Mouse (Mus musculus): ENCODE measurements at regions not wholly inside any gene's neighbourhood (a gene's known extent, or its start where the extent isn't known, plus 50 kb on each side); places are given as distances from the start of the nearest gene placed in this dataset.

DNA sequence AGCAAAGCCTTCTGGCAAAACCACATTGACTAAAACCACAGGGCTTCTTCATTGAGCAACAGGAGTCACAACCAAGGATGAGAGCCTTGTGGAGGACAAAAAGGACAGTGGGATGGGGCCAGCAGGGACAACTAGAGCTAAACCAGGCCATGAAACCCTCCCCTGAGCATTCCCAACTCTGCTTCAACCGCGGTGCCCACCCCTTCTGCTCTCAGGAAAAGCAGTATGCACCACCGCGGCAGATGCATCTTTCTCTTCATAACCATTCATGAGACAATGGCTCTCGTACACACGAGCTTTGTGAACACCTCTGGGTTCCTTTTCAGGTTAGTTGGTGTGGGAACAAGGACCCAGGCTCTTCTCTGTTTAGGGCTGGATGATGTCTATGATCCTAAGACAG lies 166.0 kb upstream of the Lef1 start:
- intact Hi-C loops (cut with DNase I) = no loop called here
- DNase-seq (ENCODE audit: low spot score in 2 of 2) = no peak

DNA sequence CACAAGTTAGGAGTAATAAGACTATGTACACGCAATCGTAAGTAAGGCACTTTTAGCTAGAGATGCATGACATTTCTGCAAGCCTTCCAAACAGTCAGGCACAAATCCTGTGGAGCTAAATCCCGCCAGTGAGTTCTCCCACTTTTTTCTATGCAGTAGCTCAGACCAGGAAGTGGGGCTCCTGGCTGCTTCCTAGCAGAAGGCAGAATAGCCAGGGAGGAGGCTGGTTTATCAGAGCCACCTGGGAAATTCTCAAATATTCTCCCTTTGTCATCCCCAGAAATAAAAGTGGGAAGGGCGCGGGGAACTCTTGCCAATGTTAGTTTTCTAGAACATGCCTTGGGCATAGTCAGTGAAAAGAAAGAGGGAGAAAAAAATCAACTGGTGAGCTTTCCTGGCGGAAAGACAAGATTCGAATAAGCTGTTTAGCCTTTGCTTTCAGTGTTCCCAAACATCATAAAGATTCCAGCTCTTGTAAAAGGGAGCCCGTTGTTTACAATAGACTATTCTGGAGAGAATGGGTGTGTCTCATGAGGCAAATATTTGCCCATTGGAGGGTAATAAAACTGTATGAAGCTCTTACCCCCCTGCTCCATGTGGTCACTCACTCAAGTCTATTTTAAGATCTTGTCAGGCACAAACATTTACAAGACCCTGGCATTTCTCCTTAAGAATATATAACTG lies 167.2 kb upstream of the Lef1 start:
- intact Hi-C loops (cut with DNase I) = no loop called here

DNA sequence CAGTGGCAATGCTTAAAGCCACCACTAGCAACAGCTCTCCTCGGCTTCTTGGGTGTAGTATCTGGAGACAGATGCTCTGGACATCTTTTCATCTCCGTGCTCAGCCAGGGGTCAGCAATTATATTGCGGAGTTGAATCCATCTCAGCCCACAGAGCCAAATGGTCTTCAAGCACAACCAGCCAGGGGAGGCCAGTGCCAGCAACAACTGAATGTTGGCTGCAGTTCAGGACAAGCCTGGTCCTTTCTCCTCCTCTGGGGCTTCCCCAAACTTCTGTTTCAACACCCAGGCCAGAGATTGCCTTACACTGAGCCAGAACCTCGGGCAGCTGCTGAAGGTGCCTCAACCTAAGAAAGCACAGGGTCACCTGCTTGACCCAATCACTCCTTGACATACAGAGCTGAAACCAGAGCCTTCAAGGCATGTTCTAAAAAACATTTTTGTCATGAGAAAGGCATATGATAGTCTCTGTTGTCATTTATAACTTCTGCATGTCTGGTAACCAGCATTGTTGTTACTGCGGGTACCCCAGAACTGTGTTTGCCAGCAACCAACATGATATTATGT lies 169.9 kb upstream of the Lef1 start:
- intact Hi-C loops (cut with DNase I) = no loop called here
- DNase-seq (ENCODE audit: low spot score in 2 of 2) = no peak

More for the DNA sequence above, 167.2 kb upstream of the Lef1 start:
- DNase-seq (ENCODE audit: low spot score in 2 of 2) = no peak

DNA sequence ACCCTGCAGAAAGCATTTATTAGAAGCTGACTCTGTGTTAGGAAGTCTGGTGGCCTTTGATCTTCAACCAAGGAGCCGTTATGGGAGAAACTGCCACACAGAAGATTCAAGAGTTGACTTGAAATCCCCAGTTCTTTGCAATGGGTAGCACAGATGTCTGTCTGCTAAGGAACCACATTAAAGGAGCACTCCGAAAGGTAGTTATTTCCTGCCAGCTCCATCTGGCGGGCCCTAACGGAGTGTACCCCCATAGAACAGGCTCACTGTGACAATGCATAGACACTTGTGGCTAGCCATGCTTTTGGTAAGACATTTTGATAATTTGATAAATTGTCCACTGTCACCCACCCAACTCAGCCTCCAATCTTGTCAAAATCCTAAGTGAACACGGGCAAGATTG lies 173.3 kb upstream of the Lef1 start:
- DNase-seq (ENCODE audit: low spot score in 2 of 2) = no peak
- intact Hi-C loops (cut with DNase I) = no loop called here

DNA sequence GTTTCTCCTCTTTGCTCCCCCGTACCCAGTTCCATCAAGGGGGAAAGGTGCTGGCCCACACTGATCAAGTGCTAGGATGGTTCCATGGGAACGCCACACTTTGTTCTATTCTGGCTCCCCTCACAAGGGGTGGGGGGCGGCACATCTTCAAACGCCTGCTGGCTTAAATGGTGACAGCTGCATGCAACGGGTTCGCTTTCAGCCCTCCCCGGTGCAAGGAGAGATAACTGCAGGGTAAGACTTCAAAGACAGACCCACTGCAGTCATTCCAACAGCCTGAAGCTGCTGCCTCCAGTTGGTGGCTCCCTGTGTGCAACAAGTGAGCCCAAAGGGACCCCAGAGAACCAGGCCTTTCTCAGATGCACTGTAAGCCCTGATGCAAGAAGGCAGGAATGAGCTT lies 173.9 kb upstream of the Lef1 start:
- no peak for DNase-seq (ENCODE audit: low spot score in 2 of 2)
- intact Hi-C loops (cut with DNase I) = no loop called here

DNA sequence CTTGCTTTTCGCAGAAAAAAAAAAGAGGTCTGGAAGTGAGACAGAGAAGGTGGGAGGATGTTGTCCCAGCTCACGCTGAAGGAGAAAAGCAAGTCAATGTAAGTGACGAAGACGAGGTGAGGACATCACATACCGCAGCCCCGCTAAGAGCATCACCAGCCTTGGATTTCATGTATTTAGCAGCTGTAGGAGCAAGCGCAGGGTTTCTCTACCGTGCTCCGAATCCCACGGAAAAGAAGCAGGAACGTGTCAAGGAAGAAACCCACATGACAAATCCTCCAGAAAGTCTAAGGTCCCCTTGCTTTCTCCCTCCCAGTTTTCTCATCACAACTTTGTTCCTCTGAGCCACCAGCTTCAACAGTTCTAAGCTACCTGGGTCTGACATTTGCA lies 174.3 kb upstream of the Lef1 start:
- no peak for DNase-seq (ENCODE audit: low spot score in 2 of 2)
- intact Hi-C loops (cut with DNase I) = no loop called here

DNA sequence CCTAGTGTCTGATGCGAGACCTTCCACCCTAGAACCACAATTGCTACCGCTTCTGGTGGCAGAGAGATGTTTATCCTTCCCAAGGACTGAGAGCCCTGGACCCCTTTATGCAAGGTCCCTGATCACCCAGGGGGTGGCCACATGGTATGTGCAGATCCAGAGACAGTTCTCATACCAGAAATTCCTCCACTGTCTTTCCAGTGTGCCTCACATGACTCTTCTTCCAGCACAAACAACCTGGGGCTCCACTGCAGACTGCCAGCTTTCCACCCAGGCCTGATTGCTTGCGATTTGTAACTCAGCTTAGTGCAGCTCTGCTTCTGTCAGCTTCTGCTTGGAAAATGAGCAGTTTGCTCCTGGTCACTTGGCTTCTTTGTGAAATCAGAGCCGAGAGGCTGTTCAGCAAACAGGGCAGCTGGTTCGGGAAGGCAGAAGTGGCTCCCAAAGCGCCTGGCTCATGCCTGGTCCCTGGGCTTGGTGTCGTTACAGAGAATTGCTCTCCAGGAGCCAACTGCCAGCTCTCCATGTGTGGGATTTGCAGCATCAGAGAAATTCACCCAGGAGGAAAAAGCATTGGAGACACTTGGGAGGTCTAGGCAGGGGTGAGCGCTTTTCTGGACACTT lies 174.9 kb upstream of the Lef1 start:
- DNase-seq (ENCODE audit: low spot score in 2 of 2) = peak in 1 of 2 experiments; percentile 8
- intact Hi-C loops (cut with DNase I) = no loop called here

DNA sequence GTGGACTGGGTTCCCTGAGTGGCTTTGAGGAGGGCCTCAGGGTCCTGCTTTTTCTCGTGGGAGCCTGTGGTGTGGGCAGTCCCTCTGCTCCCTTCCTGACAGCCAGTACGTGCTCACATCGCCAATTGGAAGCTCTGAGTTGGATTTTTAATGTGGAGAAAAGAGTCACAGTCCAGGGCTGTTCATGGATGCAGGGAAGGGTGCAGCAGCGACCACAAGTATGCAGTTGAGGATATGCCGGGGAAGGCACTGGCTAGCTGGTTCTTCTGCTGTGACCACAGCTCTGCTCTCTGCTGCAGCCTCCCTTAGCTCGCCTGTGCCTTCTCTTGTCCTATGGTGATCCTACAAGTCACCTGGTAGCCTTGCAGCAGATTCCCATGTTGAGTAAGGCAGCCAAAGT lies 177.5 kb upstream of the Lef1 start:
- intact Hi-C loops (cut with DNase I) = no loop called here
- DNase-seq (ENCODE audit: low spot score in 2 of 2) = no peak

DNA sequence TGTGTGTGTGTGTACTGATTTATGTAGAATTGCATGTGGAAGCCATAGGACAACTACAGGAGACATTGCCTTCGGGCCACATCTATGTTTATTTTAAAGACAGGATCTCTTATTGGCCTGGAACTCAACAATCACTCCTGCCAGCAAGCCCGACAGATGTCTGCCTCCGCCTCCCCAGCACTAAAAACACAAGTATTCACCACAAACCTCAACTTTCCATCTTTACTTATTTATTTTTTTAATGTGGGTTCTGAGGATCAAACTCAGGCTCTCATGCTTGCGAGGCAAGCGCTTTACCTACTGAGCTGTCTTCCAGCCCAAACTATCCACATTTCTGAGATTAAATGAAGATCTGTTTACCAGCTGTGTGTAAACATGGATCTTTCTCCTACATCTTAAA lies 178.0 kb upstream of the Lef1 start:
- intact Hi-C loops (cut with DNase I) = no loop called here
- no peak for DNase-seq (ENCODE audit: low spot score in 2 of 2)

DNA sequence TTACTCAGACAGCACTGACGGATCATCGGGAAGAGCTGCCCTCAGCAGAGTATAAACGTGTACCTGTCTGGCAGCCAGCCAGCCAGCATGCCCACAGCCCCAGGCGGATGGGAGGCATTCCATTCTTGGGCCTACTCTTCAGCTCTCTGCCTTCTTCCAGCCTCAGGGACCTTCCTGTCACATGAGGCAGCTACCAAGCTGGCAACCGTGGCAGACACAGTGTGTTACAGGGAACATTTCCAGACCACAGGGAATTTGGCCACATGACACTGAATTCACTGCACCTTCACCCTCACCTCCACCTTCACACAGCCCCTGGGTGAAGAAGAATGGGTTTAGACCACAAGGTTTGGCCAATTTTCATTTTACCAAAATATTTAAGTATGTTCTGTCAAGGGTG lies 185.3 kb upstream of the Lef1 start:
- intact Hi-C loops (cut with DNase I) = no loop called here
- DNase-seq (ENCODE audit: low spot score in 2 of 2) = no peak

DNA sequence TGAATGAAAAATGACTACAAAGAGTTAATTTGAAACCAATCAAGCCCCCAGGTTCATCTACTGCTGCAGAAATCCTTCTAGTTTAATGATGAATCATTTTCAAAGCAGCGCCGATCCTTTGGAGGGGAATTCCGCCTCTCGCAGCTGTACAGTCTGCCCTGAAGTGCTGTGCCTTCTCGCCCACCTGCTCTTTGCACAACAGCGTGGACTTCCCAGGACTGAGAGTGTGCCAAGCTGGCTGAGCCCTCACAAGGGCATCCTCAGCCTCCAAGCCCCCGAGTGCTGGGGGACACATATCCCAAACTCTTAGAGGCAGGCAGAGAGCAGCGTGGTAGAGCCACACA lies 186.7 kb upstream of the Lef1 start:
- intact Hi-C loops (cut with DNase I) = no loop called here
- no peak for DNase-seq (ENCODE audit: low spot score in 2 of 2)

DNA sequence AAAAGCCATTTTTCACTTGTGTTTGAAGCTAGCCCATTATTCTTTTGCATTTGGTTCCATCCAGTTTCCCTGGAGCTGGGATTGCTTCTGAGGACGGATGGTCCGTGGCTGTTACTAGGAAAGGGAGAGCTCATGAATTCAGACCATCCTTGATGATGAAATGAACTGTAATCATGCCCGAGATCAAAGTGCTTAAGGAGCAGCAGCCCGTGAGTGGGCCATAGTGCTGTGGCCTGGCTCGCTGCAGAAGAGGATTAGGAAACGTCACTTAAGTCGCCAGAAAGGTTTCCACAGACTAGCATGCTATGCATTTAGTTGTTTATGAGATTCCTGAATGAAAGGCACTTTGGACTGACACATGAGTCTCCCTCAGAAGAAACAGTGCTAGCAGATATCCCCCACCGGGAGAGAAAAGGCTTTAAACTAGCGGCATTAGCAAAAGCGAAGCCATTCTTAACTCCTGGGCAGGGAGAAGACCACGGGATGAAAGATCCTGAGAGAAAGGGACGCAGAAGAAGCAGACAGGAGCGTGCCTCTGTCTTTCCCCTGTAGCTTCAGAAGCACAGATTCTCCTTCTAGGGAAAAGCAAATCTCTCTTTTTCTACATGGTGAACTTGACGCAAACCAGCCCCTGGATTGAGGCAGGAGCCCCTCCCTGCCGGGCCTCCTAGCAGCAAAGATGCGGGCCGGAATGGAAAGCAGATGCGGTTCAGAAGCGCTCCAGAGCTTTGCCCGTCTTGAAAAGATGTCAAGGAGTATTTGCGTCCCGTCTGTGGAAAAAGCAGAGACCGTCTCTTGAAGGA lies 187.3 kb upstream of the Lef1 start:
- intact Hi-C loops (cut with DNase I) = no loop called here
- no peak for DNase-seq (ENCODE audit: low spot score in 2 of 2)

DNA sequence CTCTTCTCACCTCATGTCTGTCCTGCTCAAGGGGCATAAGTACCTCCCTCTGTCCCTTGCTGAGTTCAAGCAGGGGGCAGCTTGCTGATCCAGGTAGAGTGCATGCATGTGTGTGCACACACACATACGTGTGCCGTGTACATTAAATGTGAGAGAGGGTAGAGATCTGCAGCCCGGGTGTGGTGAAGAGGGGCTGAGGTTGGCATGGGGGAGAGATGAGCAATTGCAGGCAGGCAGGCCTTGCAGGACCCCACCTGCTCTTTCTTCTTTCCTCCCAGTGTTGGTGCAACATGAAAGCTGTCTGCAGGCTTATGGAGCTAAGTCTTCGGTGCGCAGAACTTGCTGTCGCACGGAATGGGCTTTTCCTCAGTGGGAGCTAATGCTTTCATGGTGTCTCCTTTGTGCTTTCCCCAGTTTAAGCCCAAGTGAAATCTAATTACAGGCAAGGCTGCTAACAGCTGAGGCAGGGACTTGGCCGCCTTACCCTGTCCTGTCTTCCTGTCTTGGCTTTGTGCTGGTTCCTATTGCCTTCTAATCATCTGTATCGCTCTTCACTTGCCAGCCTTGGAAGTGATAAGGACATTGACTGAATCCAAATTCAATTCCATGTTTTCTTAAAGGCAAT lies 188.5 kb upstream of the Lef1 start:
- DNase-seq (ENCODE audit: low spot score in 2 of 2) = no peak
- intact Hi-C loops (cut with DNase I) = no loop called here

DNA sequence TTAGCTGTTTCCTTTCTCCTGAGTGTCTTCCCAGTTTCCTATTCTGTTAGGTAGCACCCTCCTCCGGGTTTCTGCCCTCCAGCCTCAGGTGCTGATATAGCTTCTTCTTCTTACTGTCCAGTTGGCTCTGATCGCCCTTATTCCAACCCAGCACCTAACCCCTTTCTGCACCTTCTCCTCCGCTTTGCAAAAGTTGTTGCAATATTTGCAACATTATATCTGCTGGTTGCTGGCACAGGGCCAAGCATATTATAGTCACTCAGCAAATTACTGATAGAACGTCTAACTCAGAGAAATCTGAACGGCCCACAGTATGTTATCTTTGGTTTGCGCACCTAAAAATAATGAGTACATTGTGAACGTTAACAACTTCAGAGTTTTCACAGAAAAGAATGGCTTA lies 183.6 kb upstream of the Rpl34 start:
- DNase-seq (ENCODE audit: low spot score in 2 of 2) = no peak
- intact Hi-C loops (cut with DNase I) = no loop called here

DNA sequence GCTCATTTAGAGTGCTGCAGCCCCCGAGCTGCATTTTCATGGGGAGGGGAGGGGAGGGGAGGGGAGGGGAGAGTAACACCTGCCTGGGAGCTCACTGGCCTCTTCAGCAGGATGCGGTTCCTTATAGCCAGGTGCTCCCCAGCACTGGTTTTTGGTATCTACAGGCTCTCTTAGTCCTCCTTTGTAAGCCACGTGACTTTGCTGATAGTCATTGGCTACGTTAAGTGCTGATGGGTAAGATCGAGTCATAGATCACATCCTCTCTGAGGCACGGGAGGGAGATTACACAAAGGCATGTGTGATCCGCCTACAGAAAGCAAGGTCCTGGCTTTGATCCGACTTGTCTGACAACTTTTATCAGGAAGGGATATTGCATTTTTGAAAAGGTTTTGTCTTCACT lies 174.9 kb upstream of the Rpl34 start:
- intact Hi-C loops (cut with DNase I) = no loop called here
- no peak for DNase-seq (ENCODE audit: low spot score in 2 of 2)

DNA sequence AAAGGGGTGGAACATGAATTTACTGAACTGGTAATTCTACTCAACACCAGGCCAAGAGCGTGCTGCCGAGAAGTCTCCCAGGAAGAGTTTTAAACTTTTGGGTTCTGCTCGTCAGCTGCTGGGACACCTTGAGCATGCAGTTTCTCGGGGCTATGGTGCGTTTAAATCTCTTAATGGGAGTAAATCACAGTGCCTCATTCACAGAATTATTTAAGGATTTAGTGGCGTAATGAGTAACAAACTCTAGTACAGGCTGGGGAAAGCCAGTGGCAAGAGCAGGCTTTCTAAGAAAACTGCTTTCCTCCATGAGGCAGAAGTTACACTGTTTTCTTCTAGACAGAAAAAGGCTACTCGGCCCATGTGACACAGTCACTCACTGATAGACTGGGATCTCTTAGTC lies 173.1 kb upstream of the Rpl34 start:
- intact Hi-C loops (cut with DNase I) = no loop called here
- DNase-seq (ENCODE audit: low spot score in 2 of 2) = no peak

DNA sequence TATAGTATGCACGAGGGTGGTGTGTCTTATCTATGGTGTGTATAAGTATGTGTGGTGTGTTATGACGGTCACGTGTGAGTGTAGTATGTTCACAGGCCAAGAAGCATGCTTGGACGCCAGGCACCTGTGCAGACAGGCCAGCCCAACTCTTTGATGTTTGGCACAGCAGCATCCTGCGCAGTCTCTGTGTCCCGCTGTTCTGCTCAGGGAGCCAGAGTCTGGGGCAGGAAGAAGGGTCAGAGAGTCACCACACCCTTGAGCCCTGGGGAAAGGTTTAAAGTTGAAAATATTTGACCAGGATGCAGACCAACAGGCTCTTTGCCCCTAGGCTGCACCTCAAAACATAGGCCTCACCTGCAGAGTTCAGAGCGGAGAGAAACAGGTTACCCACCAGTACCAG lies 172.2 kb upstream of the Rpl34 start:
- no peak for DNase-seq (ENCODE audit: low spot score in 2 of 2)
- intact Hi-C loops (cut with DNase I) = no loop called here

DNA sequence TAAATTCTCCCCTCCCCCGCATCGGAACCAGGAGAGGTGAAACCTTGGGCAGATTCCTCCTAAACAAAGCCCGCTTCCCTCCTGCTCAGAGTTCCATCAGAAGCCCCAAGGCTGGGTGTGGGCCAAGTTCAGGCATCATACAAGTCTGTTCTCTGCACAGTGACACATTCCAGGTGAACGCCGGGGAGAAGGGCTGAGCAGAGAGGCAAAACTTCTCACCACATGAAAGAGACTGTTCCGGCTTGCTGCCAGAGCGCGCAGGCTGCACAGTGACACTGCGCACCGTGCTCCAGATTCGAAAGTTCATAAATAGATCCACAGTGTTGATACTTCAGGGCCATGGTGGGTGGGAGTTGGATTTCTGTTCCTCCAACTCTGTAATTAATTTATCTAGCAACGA lies 171.1 kb upstream of the Rpl34 start:
- intact Hi-C loops (cut with DNase I) = no loop called here
- DNase-seq (ENCODE audit: low spot score in 2 of 2) = no peak

DNA sequence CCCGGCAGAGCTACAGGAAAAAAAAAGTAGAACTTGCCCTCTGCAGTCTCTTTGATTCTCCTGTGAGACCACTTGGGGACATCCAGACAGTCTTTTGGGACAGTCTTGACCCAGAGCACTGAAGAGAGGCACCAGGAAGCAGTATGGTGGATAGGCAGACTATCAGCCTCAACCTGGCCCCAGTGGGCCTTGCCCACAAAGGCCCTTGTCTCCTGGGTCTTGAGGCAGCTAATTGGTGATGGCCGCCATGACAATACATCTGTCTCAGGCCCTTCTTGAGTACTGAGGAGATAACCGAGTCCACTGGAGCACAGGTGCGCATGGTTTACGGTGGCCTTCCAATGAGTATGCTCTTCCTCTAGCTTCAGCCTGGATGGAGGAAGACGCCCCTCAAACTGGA lies 170.6 kb upstream of the Rpl34 start:
- intact Hi-C loops (cut with DNase I) = no loop called here
- no peak for DNase-seq (ENCODE audit: low spot score in 2 of 2)

DNA sequence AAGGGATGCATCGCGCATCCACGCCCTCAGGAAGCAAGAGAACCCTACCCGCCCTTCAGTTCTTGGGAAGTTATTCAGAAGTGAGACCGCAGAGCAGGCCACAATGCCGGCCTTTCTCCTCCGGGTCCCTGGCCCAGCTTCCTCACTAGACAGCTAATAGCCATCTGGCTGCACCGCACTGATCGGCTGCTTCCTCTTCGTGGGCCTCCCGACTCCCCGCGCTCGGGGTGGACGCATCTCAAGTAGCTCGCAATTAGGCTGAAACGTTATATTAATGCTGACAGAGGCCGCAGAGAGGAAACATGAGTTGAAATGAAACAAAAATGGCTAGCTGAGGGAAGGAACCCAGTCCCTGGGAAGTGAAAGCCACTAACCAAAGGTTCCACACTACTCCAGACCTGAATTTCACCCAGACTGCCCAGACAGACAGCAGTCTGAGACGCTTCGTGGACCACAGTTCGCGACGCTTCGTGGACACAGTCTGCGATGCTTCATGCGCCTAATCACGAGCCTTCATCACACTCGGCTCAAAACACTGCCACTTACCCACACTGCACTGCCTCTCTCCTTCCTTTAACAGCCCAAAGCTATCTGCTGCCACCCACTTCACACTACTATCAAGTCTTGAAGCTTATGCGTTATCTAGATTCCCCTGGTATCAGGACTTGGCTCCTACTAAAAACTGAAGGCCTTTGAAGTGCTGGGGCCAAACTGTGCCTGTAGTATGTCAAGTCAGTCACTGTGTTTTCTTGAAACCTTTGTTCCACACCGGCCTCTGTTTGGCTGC lies 170.0 kb upstream of the Rpl34 start:
- intact Hi-C loops (cut with DNase I) = no loop called here
- peak in 1 of 2 experiments; percentile 12 for DNase-seq (ENCODE audit: low spot score in 2 of 2)
